Mouse (Mus musculus) lung, adult 2 months (tissue): Measurements from ENCODE around the gene Gramd4. TPM values are rescaled to one million over a fixed set of nuclear protein-coding genes. Genes with fewer than 3 reads are reported as not detected.
"Not testable (repeated sequence)": the region's sequence is repeated elsewhere in the genome, so short reads cannot be mapped to it uniquely, and the experiment has no call there.

Source experiments
- DNase-seq: peaks from one replicate; pipeline ENCODE4 v3.0.0; 2022
- H3K4me1 ChIP-seq: fragments of 200-500 bp; 2 replicates; pipeline ENCODE4 v1.6.1; 2011; ENCODE audit warnings: low read length; ENCODE audit not compliant: control insufficient read depth, insufficient read depth
- H3K4me3 ChIP-seq: fragments of 200-500 bp; replicated peaks from 2 replicates; pipeline ENCODE3; 2011; ENCODE audit warnings: low read depth, mild to moderate bottlenecking, control low read depth, low read length; ENCODE audit errors: extremely low read depth
- CTCF ChIP-seq: fragments of 200-500 bp; IDR thresholded peaks from 2 replicates; pipeline ENCODE4 v1.5.1; 2011; ENCODE audit warnings: mild to moderate bottlenecking, low read length, control low read depth; ENCODE audit not compliant: insufficient read depth
- POLR2A ChIP-seq: fragments of 200-500 bp; IDR thresholded peaks from 2 replicates; pipeline ENCODE4 v1.6.1; 2011; ENCODE audit warnings: low read depth, mild to moderate bottlenecking, control low read depth, low read length, borderline replicate concordance; ENCODE audit errors: extremely low read depth
- WGBS: fragments of 180-500 bp; shearing (Covaris S2); methylation state at CpG from one replicate; pipeline ENCODE4 v1.1.7; 2018; 5-methylcytosine and 5-hydroxymethylcytosine counted together
- polyA plus RNA-seq: library from polyadenylated mRNA; depleted of rRNA; stranded (reverse); fragments of >200 nt; gene quantifications from 2 replicates; pipeline ENCODE4 v1.2.3, GENCODE M21; 2012

The Gramd4 gene
- polyA plus RNA-seq, 1 experiment: 24.4 TPM

DNA sequence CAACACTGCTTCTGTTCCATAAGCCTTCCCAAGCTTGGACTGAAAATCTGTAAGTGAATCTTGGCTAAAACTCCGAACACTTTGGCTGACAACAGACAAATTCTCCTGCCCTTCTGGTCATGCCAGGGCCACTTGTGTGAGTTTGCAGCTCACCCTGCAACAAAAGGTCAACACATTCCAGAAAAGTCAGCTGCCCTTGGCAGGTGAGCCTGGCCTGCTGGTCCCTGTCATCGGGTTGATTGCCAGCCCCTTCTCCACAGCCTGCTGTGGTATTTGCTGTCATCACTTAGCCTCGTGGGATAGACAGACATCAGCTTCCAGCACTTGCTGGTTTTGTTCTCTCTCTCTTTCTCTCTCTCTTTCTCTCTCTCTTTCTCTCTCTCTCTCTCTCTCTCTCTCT is 114.6 kb downstream of the Gramd4 start:
- no peak for DNase-seq
- peaks cover 47% of the 10 kb centered on the region for H3K4me1 ChIP-seq
- no peak overlapping the region for H3K4me3 ChIP-seq
- WGBS: 38% methylated on average over 3 of the region's 3 CpGs
- TF ChIP-seq POLR2A (no peak), CTCF (no peak)

DNA sequence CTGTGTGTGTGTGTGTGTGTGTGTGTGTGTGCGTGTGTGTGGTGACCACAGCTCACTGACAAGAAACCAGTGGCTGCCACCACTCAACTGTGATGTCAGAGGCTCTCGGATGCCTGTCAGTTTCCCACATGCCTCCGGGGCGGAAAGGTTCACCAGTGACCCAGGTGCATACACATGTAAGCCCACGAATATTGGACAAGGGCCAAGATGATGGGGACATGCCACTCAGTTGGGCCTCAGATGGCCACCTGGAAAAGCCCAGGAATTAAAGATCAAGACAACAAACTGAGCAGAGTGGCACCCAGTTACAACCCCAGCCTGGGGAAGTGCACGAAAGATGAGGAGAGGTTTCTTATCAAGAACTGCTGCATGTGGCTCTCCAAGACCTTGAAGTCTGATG is 115.0 kb downstream of the Gramd4 start:
- WGBS: 59% methylated on average over 6 of the region's 6 CpGs
- DNase-seq: no peak
- H3K4me3 ChIP-seq: no peak overlapping the region
- no peak for TF ChIP-seq CTCF
- TF ChIP-seq POLR2A: no peak
- peaks cover 49% of the 10 kb centered on the region for H3K4me1 ChIP-seq

GRCm38 (mm10) chr15:86173136-86173985 is 115.9 kb downstream of the Gramd4 start:
- H3K4me1 ChIP-seq: peaks cover 42% of the 10 kb centered on the region
- no peak overlapping the region for H3K4me3 ChIP-seq
- no peak for DNase-seq
- WGBS: 31% methylated on average over 16 of the region's 16 CpGs
- TF ChIP-seq POLR2A (no peak), CTCF (no peak)

GRCm38 (mm10) chr15:86175253-86176050 is 118.0 kb downstream of the Gramd4 start:
- 63% methylated on average over 3 of the region's 3 CpGs for WGBS
- Histone ChIP-seq H3K4me1 (peaks cover 24% of the 10 kb centered on the region), H3K4me3 (no peak overlapping the region)
- no peak for TF ChIP-seq CTCF
- DNase-seq: no peak

GRCm38 (mm10) chr15:86176166-86176565 is 118.7 kb downstream of the Gramd4 start:
- DNase-seq: no peak
- WGBS: 70% methylated on average over 10 of the region's 10 CpGs
- Histone ChIP-seq H3K4me3 (no peak overlapping the region), H3K4me1 (peaks cover 24% of the 10 kb centered on the region)
- TF ChIP-seq CTCF (no peak), POLR2A (no peak)

DNA sequence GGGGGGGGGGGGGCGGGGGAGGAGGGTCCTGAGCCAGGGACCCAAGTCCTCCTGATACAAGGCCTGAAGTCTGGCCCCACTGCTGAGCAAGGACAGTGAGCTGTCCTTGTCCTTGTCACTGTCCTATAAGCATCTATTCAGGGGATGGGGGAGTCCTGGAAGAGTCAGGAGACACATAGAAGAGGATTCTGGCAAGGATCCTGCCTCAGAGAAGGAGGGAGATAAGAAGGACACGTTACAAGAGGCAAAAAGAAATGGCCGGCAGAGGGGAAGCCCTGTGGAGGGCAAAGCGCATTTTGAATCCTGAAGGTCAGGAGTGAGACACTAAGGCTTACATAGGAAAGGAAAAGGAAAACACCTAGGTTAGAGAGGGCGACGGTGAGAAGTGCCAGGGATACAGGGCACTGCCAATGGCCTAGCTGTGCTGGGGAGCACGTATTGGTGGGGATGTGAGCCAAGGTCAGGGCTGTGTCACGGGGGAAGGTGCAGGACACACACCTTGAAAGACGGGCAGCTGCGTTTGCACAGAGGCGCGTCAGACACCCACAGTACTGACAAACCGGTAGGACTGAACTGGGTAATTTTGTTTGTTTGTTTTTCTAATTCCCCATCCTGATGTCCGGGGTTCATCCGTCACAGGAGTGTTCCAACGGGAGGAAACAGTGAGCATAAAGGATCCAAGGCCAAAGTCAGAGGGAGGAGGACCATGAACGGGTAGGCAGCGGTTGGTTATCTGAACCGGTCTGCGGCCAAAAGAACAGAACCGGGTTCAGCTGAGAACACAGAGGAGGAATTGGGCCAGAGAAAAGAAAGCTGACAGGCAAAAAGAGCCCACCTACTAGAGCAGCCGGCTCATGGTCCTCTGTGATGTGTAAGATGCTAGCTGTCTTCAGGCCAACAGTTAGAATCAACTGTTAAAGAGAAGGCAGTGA is 119.5 kb downstream of the Gramd4 start:
- Histone ChIP-seq H3K4me1 (peaks cover 27% of the 10 kb centered on the region), H3K4me3 (no peak overlapping the region)
- 37% methylated on average over 21 of the region's 22 CpGs for WGBS

DNA sequence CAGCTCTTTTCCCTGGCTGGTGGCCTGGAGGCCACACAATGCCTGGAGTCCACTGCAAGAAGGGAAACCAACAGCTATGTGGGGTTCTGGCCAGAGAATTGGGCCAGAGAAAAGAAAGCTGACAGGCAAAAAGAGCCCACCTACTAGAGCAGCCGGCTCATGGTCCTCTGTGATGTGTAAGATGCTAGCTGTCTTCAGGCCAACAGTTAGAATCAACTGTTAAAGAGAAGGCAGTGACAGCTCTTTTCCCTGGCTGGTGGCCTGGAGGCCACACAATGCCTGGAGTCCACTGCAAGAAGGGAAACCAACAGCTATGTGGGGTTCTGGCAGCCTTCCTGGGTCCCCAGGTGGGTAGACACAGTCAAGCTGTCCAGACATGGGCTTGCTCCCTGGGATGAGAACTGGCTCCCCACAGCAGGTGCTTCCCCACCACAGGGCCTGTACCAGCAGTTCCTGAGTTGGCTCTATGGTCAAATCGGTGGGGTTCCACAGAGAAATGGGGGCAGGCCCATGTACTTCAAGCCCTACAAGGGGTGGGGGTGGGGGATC is 120.3 kb downstream of the Gramd4 start:
- DNase-seq, H3K4me3 ChIP-seq: not testable (repeated sequence)
- 55% methylated on average over 2 of the region's 2 CpGs for WGBS
- peaks cover 27% of the 10 kb centered on the region for H3K4me1 ChIP-seq

More for the DNA sequence above, 119.5 kb downstream of the Gramd4 start:
- no peak for TF ChIP-seq CTCF
- no peak for TF ChIP-seq POLR2A
- no peak for DNase-seq

DNA sequence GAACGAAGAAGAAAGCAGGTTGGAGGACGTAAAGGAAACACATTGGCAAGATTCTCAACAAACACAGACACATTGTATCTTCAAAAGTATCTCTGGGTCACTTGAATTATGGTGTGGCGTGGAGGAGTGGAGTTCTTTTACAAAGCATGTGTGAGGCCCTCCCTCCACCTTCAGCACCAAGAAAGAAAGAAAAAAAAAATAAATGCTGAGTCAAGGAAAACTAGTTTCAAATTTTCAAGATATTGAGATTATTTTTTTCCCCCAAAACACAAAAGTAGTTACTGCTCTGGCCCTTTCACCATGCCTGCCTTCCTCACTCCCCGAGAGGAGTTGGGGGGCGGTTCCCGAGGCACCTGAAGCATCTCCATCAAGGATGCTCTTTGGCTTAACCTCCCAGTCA is 121.1 kb downstream of the Gramd4 start:
- no peak overlapping the region for H3K4me3 ChIP-seq
- WGBS: 83% methylated on average over 6 of the region's 6 CpGs
- TF ChIP-seq CTCF (no peak), POLR2A (no peak)
- peaks cover 27% of the 10 kb centered on the region for H3K4me1 ChIP-seq
- DNase-seq: no peak

GRCm38 (mm10) chr15:86180427-86180826 is 122.9 kb downstream of the Gramd4 start:
- WGBS: 52% methylated on average over 4 of the region's 4 CpGs
- TF ChIP-seq CTCF (no peak), POLR2A (no peak)

DNA sequence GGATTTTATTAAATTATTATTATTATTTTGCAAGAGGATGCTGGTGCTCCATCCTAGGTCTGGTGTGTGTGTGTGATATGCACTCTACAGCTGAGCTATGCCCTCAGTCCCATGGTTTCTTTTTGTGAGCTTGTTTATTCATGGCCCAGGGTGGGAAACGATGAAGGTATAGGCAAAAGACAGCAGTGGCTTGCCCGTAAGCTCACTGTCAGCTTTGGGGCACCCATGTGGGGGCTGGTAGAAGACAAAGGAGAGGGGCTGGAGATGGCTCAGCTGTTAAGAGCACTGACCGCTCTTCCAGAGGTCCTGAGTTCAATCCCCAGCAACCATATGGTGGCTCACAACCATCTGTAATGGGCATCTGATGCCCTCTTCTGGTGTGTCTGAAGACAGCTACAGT is 123.8 kb downstream of the Gramd4 start:
- not testable (repeated sequence) for H3K4me3 ChIP-seq, DNase-seq
- WGBS: 94% methylated on average over 3 of the region's 3 CpGs
- peaks cover 23% of the 10 kb centered on the region for H3K4me1 ChIP-seq

More at GRCm38 (mm10) chr15:86180427-86180826, 122.9 kb downstream of the Gramd4 start:
- H3K4me3 ChIP-seq: no peak overlapping the region
- H3K4me1 ChIP-seq: peaks cover 23% of the 10 kb centered on the region
- no peak for DNase-seq
